8 mouse cellular contexts compared by ENCODE assay signal in the genomic region with DNA sequence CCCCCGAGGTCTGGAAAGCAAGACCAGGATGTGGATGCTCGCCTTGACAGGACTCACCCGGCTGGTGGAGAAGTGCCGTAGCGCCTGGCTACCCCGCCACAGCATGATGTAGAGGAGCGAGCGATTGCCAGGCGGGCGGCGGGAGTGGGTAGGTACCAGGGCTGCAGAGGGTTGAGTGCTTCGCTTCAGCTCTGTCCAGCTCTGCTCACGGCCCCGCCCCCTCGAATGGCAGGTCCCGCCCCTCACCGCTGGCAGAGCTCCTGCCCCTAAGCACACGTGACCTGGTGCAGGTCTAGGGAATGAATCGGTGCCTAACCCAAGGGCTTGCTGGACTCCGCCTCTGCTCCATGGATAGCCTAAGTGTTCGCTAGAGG. TPM values are rescaled to one million over a fixed set of nuclear protein-coding genes. Genes with fewer than 3 reads are reported as not detected.
A peak's percentile ranks its signal among the peaks of the same experiment; 100 is the strongest.
DNase-seq lines count a peak whose midpoint lies in the region; ATAC-seq and TF ChIP-seq lines count a peak whose summit lies in the region.

Aldh1l2 (minus strand) TSS at position 231 of the 374 bp plus-strand sequence.

- peak within 1 kb of the TSS; percentile 82 for H3K9ac ChIP-seq in heart, embryonic 12.5 days
- H3K9ac ChIP-seq in kidney, embryonic 16.5 days (replicated peaks; ENCODE audit: low read length), result peak within 1 kb of the TSS; percentile 50
- no peak within 1 kb of the TSS for H3K9ac ChIP-seq in liver, embryonic 11.5 days (ENCODE audit: low read depth, low read length)
- peak within 1 kb of the TSS; percentile 70 for H3K9ac ChIP-seq in stomach, embryonic 16.5 days (ENCODE audit: low read length)

- TF ChIP-seq POLR2A in myocyte (IDR thresholded peaks at IDR 0.05; ENCODE audit: insufficient read length, low read depth), result peak; percentile 98

- WGBS in heart, embryonic 12.5 days, result 0% methylated on average over 21 of the region's 21 CpGs
- 0% methylated on average over 21 of the region's 21 CpGs for WGBS in kidney, embryonic 16.5 days
- under 1% methylated on average over 21 of the region's 21 CpGs for WGBS in liver, embryonic 11.5 days
- under 1% methylated on average over 21 of the region's 21 CpGs for WGBS in stomach, embryonic 16.5 days

- no peaks in the 10 kb centered on the region; the same call in 1 of the 2 replicates for H3K9me3 ChIP-seq in erythroblast, embryonic 14.5 days (ENCODE audit: control insufficient read depth, low read length)
- no peaks in the 10 kb centered on the region for H3K9me3 ChIP-seq in heart, embryonic 12.5 days (replicated peaks)
- H3K9me3 ChIP-seq in kidney, embryonic 16.5 days (ENCODE audit: low read length), result no peaks in the 10 kb centered on the region
- H3K9me3 ChIP-seq in liver, embryonic 11.5 days (ENCODE audit: control insufficient read depth, low read length), result no peaks in the 10 kb centered on the region
- H3K9me3 ChIP-seq in stomach, embryonic 16.5 days (replicated peaks; ENCODE audit: control insufficient read depth, low read length), result no peaks in the 10 kb centered on the region

- peak within 1 kb of the TSS; percentile 38 for H3K4me3 ChIP-seq in C2C12 (ENCODE audit: insufficient read depth, poor library complexity, severe bottlenecking)
- peak within 1 kb of the TSS; percentile 32 for H3K4me3 ChIP-seq in erythroblast, embryonic 14.5 days (replicated peaks)
- peak within 1 kb of the TSS; percentile 76 for H3K4me3 ChIP-seq in heart, embryonic 12.5 days
- H3K4me3 ChIP-seq in kidney, embryonic 16.5 days (ENCODE audit: low read length), result peak within 1 kb of the TSS; percentile 47
- H3K4me3 ChIP-seq in liver, embryonic 11.5 days (ENCODE audit: low read depth, low read length), result peak within 1 kb of the TSS; percentile 48
- H3K4me3 ChIP-seq in myocyte, result peak within 1 kb of the TSS; percentile 90
- H3K4me3 ChIP-seq in stomach, embryonic 16.5 days (replicated peaks; ENCODE audit: low read length), result peak within 1 kb of the TSS; percentile 56

- H3K4me1 ChIP-seq in erythroblast, embryonic 14.5 days (ENCODE audit: control insufficient read depth), result peaks cover 6% of the 10 kb centered on the region; the same call in 1 of the 2 replicates
- H3K4me1 ChIP-seq in heart, embryonic 12.5 days (replicated peaks), result peaks cover 26% of the 10 kb centered on the region
- peaks cover 12% of the 10 kb centered on the region; the same call in 1 of the 2 replicates for H3K4me1 ChIP-seq in kidney, embryonic 16.5 days (ENCODE audit: insufficient read depth, low read length)
- H3K4me1 ChIP-seq in liver, embryonic 11.5 days (replicated peaks; ENCODE audit: control insufficient read depth, insufficient read depth, low read length), result no peaks in the 10 kb centered on the region
- H3K4me1 ChIP-seq in stomach, embryonic 16.5 days (ENCODE audit: control insufficient read depth, insufficient read depth, low read length), result peaks cover 9% of the 10 kb centered on the region; the same call in 1 of the 2 replicates

- H3K36me3 ChIP-seq in C2C12 (ENCODE audit: control insufficient read depth, insufficient read depth), result no peaks in the 10 kb centered on the region
- no peaks in the 10 kb centered on the region for H3K36me3 ChIP-seq in erythroblast, embryonic 14.5 days (ENCODE audit: control insufficient read depth)
- H3K36me3 ChIP-seq in heart, embryonic 12.5 days, result no peaks in the 10 kb centered on the region
- no peaks in the 10 kb centered on the region for H3K36me3 ChIP-seq in kidney, embryonic 16.5 days (ENCODE audit: insufficient read depth, low read length)
- no peaks in the 10 kb centered on the region for H3K36me3 ChIP-seq in liver, embryonic 11.5 days (ENCODE audit: control insufficient read depth, insufficient read depth, low read length)
- peaks cover 5% of the 10 kb centered on the region for H3K36me3 ChIP-seq in myocyte (ENCODE audit: control insufficient read depth, insufficient read depth)
- no peaks in the 10 kb centered on the region for H3K36me3 ChIP-seq in stomach, embryonic 16.5 days (ENCODE audit: control insufficient read depth, insufficient read depth, low read length)

- peak; percentile 89 for DNase-seq in brain, adult 2 months (ENCODE audit: low read depth, low spot score)
- peak; percentile 74 for DNase-seq in liver, embryonic 11.5 days (ENCODE audit: low spot score)

- peak within 1 kb of the TSS; percentile 76 for H3K27ac ChIP-seq in heart, embryonic 12.5 days (ENCODE audit: poor library complexity, severe bottlenecking)
- no peak within 1 kb of the TSS for H3K27ac ChIP-seq in kidney, embryonic 16.5 days (ENCODE audit: low read length)
- H3K27ac ChIP-seq in liver, embryonic 11.5 days (ENCODE audit: low read depth, low read length), result no peak within 1 kb of the TSS
- H3K27ac ChIP-seq in stomach, embryonic 16.5 days (ENCODE audit: low read length), result no peak within 1 kb of the TSS

- H3K27me3 ChIP-seq in C2C12 (ENCODE audit: control insufficient read depth, insufficient read depth, insufficient read length), result no peaks in the 10 kb centered on the region
- peaks cover 45% of the 10 kb centered on the region for H3K27me3 ChIP-seq in erythroblast, embryonic 14.5 days (ENCODE audit: control insufficient read depth)
- H3K27me3 ChIP-seq in heart, embryonic 12.5 days (replicated peaks), result peaks cover 5% of the 10 kb centered on the region; the same call in 1 of the 2 replicates
- peaks cover 3% of the 10 kb centered on the region; the same call in 1 of the 2 replicates for H3K27me3 ChIP-seq in kidney, embryonic 16.5 days (ENCODE audit: insufficient read depth, low read length)
- H3K27me3 ChIP-seq in liver, embryonic 11.5 days (replicated peaks; ENCODE audit: control insufficient read depth, insufficient read depth, low read length), result peaks cover 23% of the 10 kb centered on the region
- H3K27me3 ChIP-seq in myocyte (ENCODE audit: control insufficient read depth, insufficient read depth, insufficient read length), result no peaks in the 10 kb centered on the region
- H3K27me3 ChIP-seq in stomach, embryonic 16.5 days (ENCODE audit: control insufficient read depth, insufficient read depth, low read length), result no peaks in the 10 kb centered on the region

- TF ChIP-seq CTCF in C2C12 (IDR thresholded peaks at IDR 0.05; ENCODE audit: control insufficient read depth, insufficient read depth, insufficient read length), result no peak

- ATAC-seq in heart, embryonic 12.5 days (ENCODE audit: insufficient number of reproducible peaks, low FRiP score), result peak; percentile 92
- ATAC-seq in kidney, embryonic 16.5 days (ENCODE audit: low FRiP score, low TSS enrichment), result peak; percentile 97
- ATAC-seq in liver, embryonic 11.5 days (replicated peaks; ENCODE audit: low FRiP score), result peak; percentile 89
- ATAC-seq in stomach, embryonic 16.5 days (ENCODE audit: insufficient read depth, low FRiP score), result peak; percentile 93

- H3K4me2 ChIP-seq in heart, embryonic 12.5 days, result peak within 1 kb of the TSS; percentile 100
- peak within 1 kb of the TSS; percentile 81 for H3K4me2 ChIP-seq in kidney, embryonic 16.5 days (replicated peaks; ENCODE audit: low read depth, low read length)
- peak within 1 kb of the TSS; percentile 73 for H3K4me2 ChIP-seq in liver, embryonic 11.5 days
- peak within 1 kb of the TSS; percentile 87 for H3K4me2 ChIP-seq in myocyte (ENCODE audit: low read depth)
- H3K4me2 ChIP-seq in stomach, embryonic 16.5 days (ENCODE audit: low read depth, low read length), result peak within 1 kb of the TSS; percentile 98

- H3K79me2 ChIP-seq in C2C12 (ENCODE audit: control insufficient read depth, insufficient read depth) (no peaks in the 10 kb centered on the region), myocyte (ENCODE audit: control insufficient read depth, insufficient read depth) (peaks cover 31% of the 10 kb centered on the region)

- H3ac ChIP-seq in C2C12 (ENCODE audit: control insufficient read depth, insufficient read length, low read depth) (peak within 1 kb of the TSS; percentile 83), myocyte (ENCODE audit: control insufficient read depth, insufficient read length) (peak within 1 kb of the TSS; percentile 68)

- H3K79me3 ChIP-seq in C2C12 (ENCODE audit: low read depth), result no peaks in the 10 kb centered on the region

TF ChIP-seq in C2C12, 6 proteins besides CTCF, POLR2A, EP300 and RAD21:
- TF ChIP-seq MAX (IDR thresholded peaks at IDR 0.05) (peak; percentile 49), USF1 (IDR thresholded peaks at IDR 0.05; ENCODE audit: low read depth) (peak; percentile 95), MYOG (IDR thresholded peaks at IDR 0.05; ENCODE audit: control insufficient read depth, extremely low read depth, insufficient read length) (no peak)

TF ChIP-seq in myocyte, 11 proteins besides CTCF, POLR2A, EP300 and RAD21:
- TF ChIP-seq TCF12 (IDR thresholded peaks at IDR 0.05; ENCODE audit: insufficient read depth, poor library complexity, severe bottlenecking) (no peak), CEBPB (IDR thresholded peaks at IDR 0.05; ENCODE audit: insufficient read depth, poor library complexity, severe bottlenecking) (no peak), POLR2AphosphoS2 (IDR thresholded peaks at IDR 0.05; ENCODE audit: insufficient read length, low read depth) (peak; percentile 98), MYOG (IDR thresholded peaks at IDR 0.05; ENCODE audit: control insufficient read depth in 1 of 3, insufficient read depth in 1 of 3, insufficient read length in 2 of 3, low read depth in 2 of 3) (no peak), MAX (IDR thresholded peaks at IDR 0.05; ENCODE audit: low read depth) (no peak), E2F4 (IDR thresholded peaks at IDR 0.05; ENCODE audit: insufficient read depth) (no peak), USF1 (IDR thresholded peaks at IDR 0.05; ENCODE audit: low read depth) (peak; percentile 93), MYOD1 (IDR thresholded peaks at IDR 0.05; ENCODE audit: control insufficient read depth in 1 of 3, insufficient read length in 2 of 3, low read depth in 2 of 3) (no peak), SRF (IDR thresholded peaks at IDR 0.05; ENCODE audit: control insufficient read depth, insufficient read length, low read depth) (peak; percentile 44)

RNA-seq across cellular contexts. Expression of gene Aldh1l2, which starts in this region (rescaled TPM):
- polyA plus RNA-seq in C2C12 (2012; fragmentation: generic; extraction: Trizol) (17.5 TPM), myocyte (2012; fragmentation: generic; extraction: Trizol) (71.8 TPM)
- not detected in 2 replicates for polyA plus RNA-seq in erythroblast, embryonic 14.5 days (2012)
- 13.3 and 14.8 TPM in 2 replicates for polyA plus RNA-seq in heart, embryonic 12.5 days (2016; fragmentation: Nextera tagmentation; extraction: Ambion mirVana)
- 0.80 and 0.81 TPM in 2 replicates for polyA plus RNA-seq in kidney, embryonic 16.5 days (2015; fragmentation: Nextera tagmentation; extraction: Ambion mirVana)
- polyA plus RNA-seq in liver, embryonic 11.5 days (2014; fragmentation: Nextera tagmentation; extraction: Ambion mirVana), result 0.58 and 0.81 TPM in 2 replicates
- polyA plus RNA-seq in stomach, embryonic 16.5 days (2015; fragmentation: Nextera tagmentation; extraction: Ambion mirVana), result 2.5 and 2.9 TPM in 2 replicates

Comparison
In these comparisons a context has a peak if more than half of its experiments do, and no peak if none do; other contexts are left out.
1. Peak in ATAC-seq, H3K4me3 ChIP-seq, H3K9ac ChIP-seq and H3K4me2 ChIP-seq in kidney, embryonic 16.5 days; RNA of the gene not detected or under 1 TPM.
2. Peak in DNase-seq, ATAC-seq, H3K4me3 ChIP-seq and H3K4me2 ChIP-seq in liver, embryonic 11.5 days; RNA of the gene not detected or under 1 TPM.
3. H3K4me3 ChIP-seq: peak in every context shown above with its lines; median percentile 90 in myocyte; 76 in heart, embryonic 12.5 days; 56 in stomach, embryonic 16.5 days; 48 in liver, embryonic 11.5 days; 47 in kidney, embryonic 16.5 days; 38 in C2C12; 32 in erythroblast, embryonic 14.5 days.